Mouse (Mus musculus) gastrocnemius, postnatal 4 days (tissue): ENCODE results near the gene Mettl7a2. TPM values are rescaled to one million over a fixed set of nuclear protein-coding genes. Genes with fewer than 3 reads are reported as not detected.
"Not testable (repeated sequence)": the region's sequence is repeated elsewhere in the genome, so short reads cannot be mapped to it uniquely, and the experiment has no call there.

Experiments
- DNase-seq, 2 experiments: peaks; one replicate each; pipeline ENCODE4 v3.0.0; 2021 to 2022; ENCODE audit warnings: low spot score in 2 of 2, mixed read lengths in 2 of 2
- total RNA-seq, 2 experiments: library from RNA; stranded (reverse); gene quantifications; 2 replicates each; pipeline ENCODE4 v1.2.3; 2021

Gene Mettl7a2
- total RNA-seq, 2 experiments from 2014 or later, result 0.23 to 0.25 TPM

- DNase-seq, result not testable (repeated sequence)
These were observed 15.7 kb upstream of the Mettl7a2 start for GRCm38 (mm10) chr15:100337328-100337727.

DNA sequence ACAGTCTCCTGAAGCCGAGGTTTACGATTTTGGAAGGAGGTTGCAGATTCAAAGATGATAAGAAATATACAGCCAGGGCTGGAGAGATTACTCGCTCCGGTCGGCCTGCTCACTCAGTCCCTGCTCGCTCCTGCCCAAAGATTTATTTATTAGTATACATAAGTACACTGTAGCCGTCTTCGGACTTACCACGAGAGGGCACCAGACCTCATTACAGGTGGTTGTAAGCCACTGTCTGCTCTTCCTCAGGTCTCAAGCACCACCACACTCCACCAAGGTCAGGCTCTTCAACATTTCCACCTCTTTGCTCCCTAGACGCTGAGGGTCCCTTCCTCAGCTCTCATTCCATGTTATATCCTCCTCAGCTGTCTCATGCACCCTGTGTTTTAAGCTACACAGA lies 15.2 kb upstream of the Mettl7a2 start:
- peak in 1 of 2 experiments; percentile 49 for DNase-seq

DNA sequence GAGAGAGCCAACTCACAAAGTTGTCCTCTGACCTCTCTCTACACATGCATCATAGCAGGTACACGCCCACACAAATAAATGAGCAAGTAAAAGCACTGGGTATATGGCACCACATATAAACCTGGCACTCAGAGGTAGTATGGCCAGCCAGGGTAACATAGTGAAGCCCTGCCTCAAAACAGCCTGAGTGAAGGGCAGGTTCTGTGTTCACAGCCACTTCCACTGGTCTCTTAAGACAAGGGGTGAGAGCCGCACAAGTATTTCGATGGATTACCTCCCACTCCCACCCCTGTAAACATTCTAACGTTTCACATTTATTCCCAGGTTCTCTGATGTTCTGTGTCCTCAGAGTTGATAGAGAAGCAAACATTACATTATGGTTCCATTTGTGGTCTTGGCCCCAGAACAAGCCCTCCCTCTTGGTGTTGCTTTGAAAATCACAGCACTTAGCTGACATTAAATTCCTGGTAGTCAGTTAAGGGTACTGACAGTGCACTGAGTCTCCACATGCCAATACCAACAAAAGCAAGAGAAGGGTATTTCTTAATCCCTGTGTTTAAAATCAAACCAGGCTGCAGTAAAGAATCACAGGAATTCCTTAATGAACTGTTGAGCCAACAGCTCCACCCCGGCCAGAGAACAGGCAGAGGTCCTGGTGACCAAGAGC lies 11.6 kb upstream of the Mettl7a2 start:
- not testable (repeated sequence) for DNase-seq

- no peak for DNase-seq
These were observed 7.5 kb upstream of the Mettl7a2 start for GRCm38 (mm10) chr15:100345484-100345883.

- no peak for DNase-seq
These were observed 6.2 kb upstream of the Mettl7a2 start for GRCm38 (mm10) chr15:100346761-100347160.

DNA sequence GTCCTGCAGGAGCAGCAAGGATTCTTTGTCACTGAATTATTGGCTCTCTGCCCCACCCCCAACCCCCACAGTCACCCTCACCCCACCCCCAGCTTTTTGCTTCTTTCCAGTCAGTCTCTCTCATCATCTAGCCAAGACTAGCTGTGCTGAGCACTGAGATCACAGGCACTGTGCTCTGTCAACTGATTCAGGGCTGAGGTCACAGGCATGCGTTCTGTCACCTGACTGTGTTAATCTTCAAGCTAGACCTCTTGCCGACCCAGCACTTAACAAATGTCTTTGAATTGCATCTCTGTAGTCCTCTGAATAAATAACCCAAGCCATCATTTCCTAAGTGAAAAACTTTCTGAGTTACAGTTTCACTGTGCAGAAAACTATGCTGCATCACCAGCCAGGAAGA lies 3.5 kb upstream of the Mettl7a2 start:
- DNase-seq, result no peak

- DNase-seq, result no peak
These were observed 1.4 kb upstream of the Mettl7a2 start for GRCm38 (mm10) chr15:100351501-100352060.

GRCm38 (mm10) chr15:100353399-100353798 lies 399 bp downstream of the Mettl7a2 start:
- DNase-seq, result not testable (repeated sequence)

GRCm38 (mm10) chr15:100355876-100356275 lies 2.9 kb downstream of the Mettl7a2 start:
- DNase-seq, result no peak

- DNase-seq, result no peak
These were observed 11.2 kb downstream of the Mettl7a2 start, which contains the start of gene Higd1c for GRCm38 (mm10) chr15:100364242-100364641. Gene Higd1c (plus strand): TSS chr15:100364542.

GRCm38 (mm10) chr15:100365967-100366366 lies 13.0 kb downstream of the Mettl7a2 start:
- DNase-seq, result not testable (repeated sequence)

- DNase-seq, result no peak
These were observed 14.1 kb downstream of the Mettl7a2 start for GRCm38 (mm10) chr15:100367119-100367518.

DNA sequence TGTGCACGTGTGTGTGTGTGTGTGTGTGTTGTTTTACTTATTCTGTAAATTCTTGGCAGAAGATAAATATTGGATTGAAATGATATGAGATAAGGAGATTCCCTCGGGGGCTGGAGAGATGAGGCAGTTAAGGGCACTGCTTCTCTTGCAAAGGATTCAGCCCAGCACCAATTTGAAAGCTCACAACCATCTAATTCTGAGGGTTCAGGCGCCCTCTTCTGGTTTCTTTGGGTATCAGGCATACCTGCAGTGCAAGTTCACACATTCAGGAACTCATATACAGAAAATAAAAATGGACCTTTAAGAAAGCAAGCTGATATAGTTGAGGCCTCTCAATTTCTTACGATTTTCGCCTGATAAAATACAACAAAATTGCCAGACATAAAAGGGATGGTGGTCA lies 22.1 kb downstream of the Mettl7a2 start:
- peak in 1 of 2 experiments; percentile 41 for DNase-seq

DNA sequence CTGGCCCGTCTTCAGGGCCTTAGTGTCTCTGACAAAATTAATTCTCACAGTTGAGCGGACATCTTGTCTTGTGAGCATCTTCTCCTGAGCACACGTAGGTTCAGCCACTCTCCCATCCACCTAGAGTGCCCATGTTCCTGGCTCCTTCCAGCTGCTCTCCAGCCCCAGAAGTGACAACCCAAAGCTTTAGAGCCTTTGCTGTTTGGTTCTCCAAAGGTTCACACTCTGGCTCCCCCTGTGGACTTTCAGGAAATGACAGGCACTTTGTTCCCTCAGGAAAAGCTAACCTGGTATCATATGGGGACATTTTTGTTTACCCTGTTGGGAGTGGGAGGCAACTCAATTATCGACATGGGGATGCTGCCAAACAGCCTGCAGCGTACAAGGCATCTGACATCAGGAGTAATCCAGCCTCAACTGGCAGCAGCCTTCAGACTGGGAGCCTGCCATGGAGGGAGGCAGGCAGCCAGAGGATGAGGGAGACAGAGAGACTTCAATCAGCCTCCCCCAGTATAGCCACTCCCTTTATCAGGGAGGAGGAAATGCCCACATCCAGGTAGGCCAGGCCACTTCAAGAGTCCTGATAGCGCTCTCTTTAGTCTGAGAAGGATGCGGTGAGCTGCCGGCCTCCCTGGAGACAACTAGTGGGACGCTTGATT lies 25.0 kb downstream of the Mettl7a2 start:
- DNase-seq, result not testable (repeated sequence)

GRCm38 (mm10) chr15:100379658-100380057 lies 26.7 kb downstream of the Mettl7a2 start:
- DNase-seq, result no peak

- DNase-seq, result no peak
These were observed 27.1 kb downstream of the Mettl7a2 start for GRCm38 (mm10) chr15:100380104-100380503.

- no peak for DNase-seq
These were observed 32.7 kb downstream of the Mettl7a2 start for GRCm38 (mm10) chr15:100385705-100386104.

DNA sequence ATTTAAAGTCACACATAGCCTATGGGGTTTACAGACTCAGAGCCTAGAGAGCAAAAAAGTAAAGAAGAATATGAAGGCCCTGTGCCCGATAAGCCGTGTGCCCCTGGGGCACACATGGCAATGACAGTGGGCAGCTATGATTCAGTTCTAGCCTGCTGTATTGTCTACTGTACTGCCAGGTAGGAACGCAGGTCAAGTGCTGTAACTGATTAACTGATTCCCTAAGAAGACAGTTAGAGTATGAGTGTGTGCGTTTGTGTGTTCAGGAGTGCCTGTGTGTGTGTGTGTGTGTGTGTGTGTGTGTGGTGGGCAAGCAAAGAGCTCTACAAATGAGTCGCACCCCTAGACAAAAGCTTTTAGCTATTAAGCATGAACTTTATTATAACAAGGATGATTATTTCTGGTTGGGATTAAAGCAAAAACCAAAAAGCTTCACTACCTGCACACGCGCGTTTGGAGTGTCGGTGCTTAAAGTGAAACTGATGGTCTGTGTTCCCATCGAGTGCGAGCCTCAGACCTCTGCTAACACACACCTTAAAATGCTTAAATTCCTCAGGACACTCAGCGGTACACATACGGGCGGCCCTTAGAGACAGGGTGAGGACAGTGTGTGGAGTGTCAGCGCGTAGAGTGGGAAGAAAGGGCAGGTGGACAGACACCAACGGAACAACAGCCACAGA lies 34.7 kb downstream of the Mettl7a2 start:
- no peak for DNase-seq

- DNase-seq, result no peak
These were observed 35.3 kb downstream of the Mettl7a2 start for GRCm38 (mm10) chr15:100388224-100388835.

DNA sequence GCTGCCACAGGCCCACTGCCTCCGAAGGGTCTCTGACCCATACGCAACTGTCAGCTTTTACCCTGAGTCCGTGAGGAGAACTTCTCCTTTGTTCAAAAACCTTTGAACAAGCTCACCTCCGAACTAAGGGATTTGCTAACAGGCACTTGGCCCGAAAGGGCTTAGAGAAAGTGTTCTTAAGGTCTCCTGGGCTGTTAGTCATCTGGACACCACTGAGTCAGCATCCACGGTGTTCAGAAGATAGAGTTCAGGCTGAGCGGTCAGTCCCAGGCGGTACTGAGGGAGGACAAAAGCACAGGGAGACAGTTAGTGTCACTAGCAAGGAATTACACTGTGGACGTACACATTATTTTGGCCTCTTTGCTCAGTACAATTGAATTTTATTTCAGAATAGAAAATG lies 35.9 kb downstream of the Mettl7a2 start:
- no peak for DNase-seq

DNA sequence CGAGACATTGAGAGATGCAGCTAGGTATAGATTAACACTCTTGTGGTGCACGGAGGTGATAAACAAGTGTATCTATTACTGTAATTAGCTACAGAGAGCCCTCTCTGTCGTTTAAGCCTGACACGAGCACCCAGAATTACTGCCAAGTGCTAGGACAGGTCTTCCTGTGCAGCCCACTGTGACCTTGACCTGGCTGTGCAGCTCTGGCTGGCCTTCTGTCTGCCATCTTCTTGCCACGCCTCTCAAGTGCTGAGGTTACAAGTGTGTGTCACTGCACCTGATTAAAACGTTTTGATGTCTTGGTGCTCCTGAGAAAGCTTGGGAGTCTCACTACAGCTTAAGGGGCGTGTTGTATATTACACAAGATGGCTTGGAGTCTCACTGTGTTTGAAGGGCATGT lies 38.1 kb downstream of the Mettl7a2 start:
- no peak for DNase-seq
